Mouse (Mus musculus) heart, adult 18-20 months (tissue): ENCODE measurements at regions not wholly inside any gene's neighbourhood (a gene's known extent, or its start where the extent isn't known, plus 50 kb on each side); places are given as distances from the start of the nearest gene placed in this dataset.

Source experiments
- DNase-seq, 2 experiments: peaks; one replicate each; pipeline ENCODE4 v3.0.0; 2021 to 2022; ENCODE audit warnings: mixed read lengths in 1 of 2

GRCm38 (mm10) chr1:148901319-148902033 is 1059.6 kb downstream of the Pla2g4a start:
- no peak for DNase-seq

- DNase-seq, result no peak
Observed at GRCm38 (mm10) chr1:148870788-148871187, 1090.3 kb downstream of the Pla2g4a start.

GRCm38 (mm10) chr1:148863582-148863981 is 1097.5 kb downstream of the Pla2g4a start:
- no peak for DNase-seq

- DNase-seq, result no peak
Observed at GRCm38 (mm10) chr1:148852990-148853389, 1108.1 kb downstream of the Pla2g4a start.

GRCm38 (mm10) chr1:148846595-148846994 is 1114.5 kb downstream of the Pla2g4a start:
- DNase-seq, result no peak

GRCm38 (mm10) chr1:148823146-148823545 is 1137.9 kb downstream of the Pla2g4a start:
- DNase-seq, result no peak

- DNase-seq, result no peak
Observed at GRCm38 (mm10) chr1:148808707-148809106, 1152.4 kb downstream of the Pla2g4a start.

- DNase-seq, result no peak
Observed at GRCm38 (mm10) chr1:148797110-148797509, 1164.0 kb downstream of the Pla2g4a start.

GRCm38 (mm10) chr1:148750806-148751205 is 1210.3 kb downstream of the Pla2g4a start:
- DNase-seq, result no peak

- no peak for DNase-seq
Observed at GRCm38 (mm10) chr1:148722106-148722505, 1239.0 kb downstream of the Pla2g4a start.

GRCm38 (mm10) chr1:148721409-148721808 is 1239.7 kb downstream of the Pla2g4a start:
- DNase-seq, result no peak

- DNase-seq, result no peak
Observed at GRCm38 (mm10) chr1:148720980-148721379, 1240.1 kb downstream of the Pla2g4a start.

- DNase-seq, result peak; percentile 21 to 36
Observed at GRCm38 (mm10) chr1:148708084-148708483, 1253.0 kb downstream of the Pla2g4a start.

GRCm38 (mm10) chr1:148707657-148708056 is 1253.4 kb downstream of the Pla2g4a start:
- DNase-seq, result peak; percentile 22 to 23

GRCm38 (mm10) chr1:148706271-148706807 is 1254.8 kb downstream of the Pla2g4a start:
- DNase-seq, result no peak

GRCm38 (mm10) chr1:148700599-148700954 is 1260.5 kb downstream of the Pla2g4a start:
- no peak for DNase-seq

GRCm38 (mm10) chr1:148699854-148700598 is 1261.1 kb downstream of the Pla2g4a start:
- DNase-seq, result no peak

- DNase-seq, result no peak
Observed at GRCm38 (mm10) chr1:148690085-148690484, 1271.0 kb downstream of the Pla2g4a start.

GRCm38 (mm10) chr1:148689618-148690017 is 1271.5 kb downstream of the Pla2g4a start:
- no peak for DNase-seq

GRCm38 (mm10) chr1:148675516-148675915 is 1285.6 kb downstream of the Pla2g4a start:
- no peak for DNase-seq

- no peak for DNase-seq
Observed at GRCm38 (mm10) chr1:148664409-148664808, 1296.7 kb downstream of the Pla2g4a start.

- no peak for DNase-seq
Observed at GRCm38 (mm10) chr1:148656990-148657389, 1304.1 kb downstream of the Pla2g4a start.
